Mouse (Mus musculus) myocyte (in vitro differentiated cells): ENCODE data around the gene Olfr1344.

Source experiments
- CEBPB ChIP-seq: IDR thresholded peaks from 2 replicates; pipeline ENCODE4 v1.6.1; 2011; ENCODE audit warnings: mild to moderate bottlenecking, moderate library complexity; ENCODE audit not compliant: poor library complexity, insufficient read depth, severe bottlenecking
- MAX ChIP-seq: IDR thresholded peaks from one replicate; pipeline ENCODE4 v1.6.1; 2011; ENCODE audit warnings: low read depth, mild to moderate bottlenecking, control low read depth
- MYOG ChIP-seq, 3 experiments: IDR thresholded peaks; one replicate each; pipeline ENCODE4 v1.6.1; 2011; ENCODE audit warnings: control low read depth in 2 of 3, low read depth in 2 of 3, mild to moderate bottlenecking in 2 of 3; ENCODE audit not compliant: insufficient read length in 2 of 3, control insufficient read depth in 1 of 3, insufficient read depth in 1 of 3
- POLR2A ChIP-seq: IDR thresholded peaks from one replicate; pipeline ENCODE4 v1.6.1; 2011; ENCODE audit warnings: low read depth, mild to moderate bottlenecking, control low read depth, moderate library complexity; ENCODE audit not compliant: insufficient read length
- POLR2AphosphoS2 ChIP-seq: IDR thresholded peaks from one replicate; pipeline ENCODE4 v1.6.1; 2011; ENCODE audit warnings: low read depth, control low read depth; ENCODE audit not compliant: insufficient read length
- TCF12 ChIP-seq: IDR thresholded peaks from one replicate; pipeline ENCODE4 v1.6.1; 2011; ENCODE audit warnings: mild to moderate bottlenecking, control low read depth; ENCODE audit not compliant: poor library complexity, insufficient read depth, severe bottlenecking
- TCF3 ChIP-seq: IDR thresholded peaks from one replicate; pipeline ENCODE4 v1.6.1; 2011; ENCODE audit warnings: low read depth, control low read depth; ENCODE audit not compliant: insufficient read length
- USF1 ChIP-seq: IDR thresholded peaks from one replicate; pipeline ENCODE4 v1.6.1; 2011; ENCODE audit warnings: low read depth, mild to moderate bottlenecking, control low read depth, moderate library complexity

DNA sequence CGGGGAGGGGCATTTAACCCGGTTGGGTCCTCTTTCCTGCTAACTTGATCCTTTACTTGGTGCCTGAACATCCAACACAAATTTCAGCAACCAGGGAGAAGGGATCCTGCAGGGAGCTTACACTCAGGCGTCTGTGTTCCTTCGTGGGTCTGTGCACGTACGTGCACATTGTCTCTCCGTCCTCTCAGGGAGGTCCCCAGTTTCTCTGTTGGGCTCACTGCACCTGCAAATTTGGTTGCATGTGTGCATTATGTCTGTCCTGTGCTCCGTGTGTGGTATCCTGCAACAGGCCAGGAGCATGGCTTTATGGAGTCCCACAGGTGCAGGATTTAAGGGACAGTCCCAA, 23.1 kb upstream of the Olfr1344 start:
- TF ChIP-seq MYOG (IDR thresholded peaks at IDR 0.05; ENCODE audit: control insufficient read depth in 1 of 3, insufficient read depth in 1 of 3, insufficient read length in 2 of 3, low read depth in 2 of 3) (no peak), MAX (no peak), POLR2A (no peak), POLR2AphosphoS2 (no peak), USF1 (no peak), CEBPB (no peak), TCF12 (no peak), TCF3 (no peak)
